ENCODE assay signal across 22 mouse cellular contexts in the genomic region with DNA sequence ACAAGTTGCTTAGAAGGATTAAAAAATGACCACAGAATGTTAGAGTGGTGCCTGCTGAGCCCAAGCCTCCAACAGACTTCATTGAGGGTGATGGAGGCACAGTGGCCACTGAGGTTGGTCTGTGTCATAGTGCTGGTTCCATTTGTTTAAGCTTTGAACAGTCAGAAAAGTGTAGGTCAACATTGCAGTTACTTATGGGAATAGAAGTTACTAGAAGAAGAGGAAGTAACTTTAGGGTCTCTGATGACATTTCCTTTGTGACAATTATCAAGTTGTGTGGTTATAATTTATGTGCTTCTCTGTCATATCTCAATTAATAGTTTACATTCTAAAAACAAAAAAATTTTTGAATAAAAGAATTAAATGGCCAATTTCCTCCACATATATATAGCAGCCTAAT.
"Had no signal": no experiment of that assay in that cellular context is flagged by ENCODE, and none has a peak within 500 bp of the region (broad histone marks: within the 10 kb centered on the region; RNA-seq: fewer than 3 reads in every experiment).

No protein-coding gene starts in this region.

- DNase-seq: heart, postnatal 10 days; heart, postnatal 14 days; heart, postnatal 36 days; heart, postnatal 4 days; kidney, adult 11 months; kidney, adult 18-20 months; kidney, adult 2 months; kidney, adult 8-10 months; kidney, adult 9 months; kidney, postnatal 10 days; kidney, postnatal 14 days; kidney, postnatal 25 days; kidney, postnatal 36 days; kidney, postnatal 4 days; layer of hippocampus, adult 9-11 months; layer of hippocampus, postnatal 36 days had no signal

- ATAC-seq: hindbrain, embryonic 16.5 days; hindbrain, postnatal 0 days; inflammation-experienced regulatory T-cells, adult 6 months; intestine, embryonic 15.5 days; intestine, embryonic 16.5 days; intestine, postnatal 0 days had no signal
